Mouse (Mus musculus) forebrain, embryonic 11.5 days (tissue): ENCODE data around the gene Tiam1. TPM values are rescaled to one million over a fixed set of nuclear protein-coding genes. Genes with fewer than 3 reads are reported as not detected.

Experiments used
- ATAC-seq: fragments of 200-750 bp; cut with Nextera tagmentation; replicated peaks from 2 replicates; pipeline ENCODE4 v1.8.0; 2017; ENCODE audit warnings: moderate TSS enrichment; ENCODE audit not compliant: low FRiP score
- DNase-seq: peaks from one replicate; pipeline ENCODE4 v3.0.0-alpha.2; 2017; ENCODE audit warnings: low spot score
- H3K27ac ChIP-seq: fragments of 300-500 bp; sonication (generic); 2 replicates; pipeline ENCODE4 v1.5.1; 2014; ENCODE audit warnings: low read depth, low read length
- H3K27me3 ChIP-seq: fragments of 300-500 bp; sonication (generic); 2 replicates; pipeline ENCODE4 v1.6.1; 2014; ENCODE audit warnings: mild to moderate bottlenecking, low read length, mixed read lengths; ENCODE audit not compliant: control insufficient read depth, insufficient read depth
- H3K36me3 ChIP-seq: fragments of 300-500 bp; sonication (generic); 2 replicates; pipeline ENCODE4 v1.6.1; 2014; ENCODE audit warnings: mild to moderate bottlenecking, low read length, moderate library complexity, mixed read lengths; ENCODE audit not compliant: control insufficient read depth, insufficient read depth
- H3K4me1 ChIP-seq: fragments of 300-500 bp; sonication (generic); replicated peaks from 2 replicates; pipeline ENCODE4 v1.6.1; 2014; ENCODE audit warnings: low read length, mixed read lengths; ENCODE audit not compliant: control insufficient read depth, insufficient read depth
- H3K4me2 ChIP-seq: fragments of 300-500 bp; sonication (generic); 2 replicates; pipeline ENCODE4 v1.6.1; 2014; ENCODE audit warnings: low read depth, mild to moderate bottlenecking, low read length, moderate library complexity, mixed read lengths; ENCODE audit not compliant: severe bottlenecking
- H3K4me3 ChIP-seq: fragments of 300-500 bp; sonication (generic); 2 replicates; pipeline ENCODE4 v1.5.1; 2014; ENCODE audit warnings: low read depth, low read length
- H3K9ac ChIP-seq: fragments of 300-500 bp; sonication (generic); 2 replicates; pipeline ENCODE4 v1.6.1; 2014; ENCODE audit warnings: low read length
- H3K9me3 ChIP-seq: fragments of 300-500 bp; sonication (generic); 2 replicates; pipeline ENCODE4 v1.6.1; 2016; ENCODE audit warnings: low read length, mixed read lengths; ENCODE audit not compliant: control insufficient read depth
- WGBS: fragments of 180-500 bp; shearing (Covaris S2); extraction: QIAGEN DNeasy Blood & Tissue Kit; methylation state at CpG from one replicate; pipeline ENCODE4 v1.1.7; 2014; 5-methylcytosine and 5-hydroxymethylcytosine counted together
- polyA plus RNA-seq: library from polyadenylated mRNA; unstranded; fragments of >200 nt; fragmentation: Nextera tagmentation; extraction: Ambion mirVana; gene quantifications from 2 replicates; pipeline ENCODE4 v1.2.1, GENCODE M21; 2014

The Tiam1 gene
- polyA plus RNA-seq, 1 experiment from 2014 or later = 30.4 TPM

GRCm38 (mm10) chr16:90178404-90178803, 34.8 kb upstream of the Tiam1 start:
- DNase-seq = no peak
- Histone ChIP-seq H3K27ac (no peak overlapping the region), H3K9ac (no peak overlapping the region), H3K4me3 (no peak overlapping the region), H3K4me1 (peaks cover 6% of the 10 kb centered on the region; the same call in 1 of the 2 replicates), H3K4me2 (no peak overlapping the region), H3K27me3 (no peaks in the 10 kb centered on the region), H3K9me3 (no peaks in the 10 kb centered on the region), H3K36me3 (no peaks in the 10 kb centered on the region)
- no peak for ATAC-seq
- 92% methylated on average over 3 of the region's 3 CpGs for WGBS

DNA sequence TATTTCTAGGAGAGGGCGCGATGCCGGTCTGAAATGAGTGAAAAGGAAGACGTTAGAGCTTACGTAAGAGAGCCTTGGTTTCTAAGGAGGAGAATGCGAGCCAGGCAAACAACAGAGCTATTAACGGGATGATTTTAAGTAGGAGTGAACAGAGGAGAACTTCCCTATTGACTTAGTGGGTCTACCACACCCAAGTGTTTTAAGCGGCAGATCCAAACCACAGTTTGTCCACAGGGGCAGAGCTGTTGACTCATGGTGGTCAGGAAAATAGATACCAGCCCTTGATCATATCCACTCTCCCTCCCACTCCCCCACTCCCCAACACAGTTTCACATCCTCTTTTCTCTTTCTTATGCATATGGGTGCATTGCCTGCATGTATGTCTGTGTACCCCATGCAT, 33.9 kb upstream of the Tiam1 start:
- no peak overlapping the region for H3K4me2 ChIP-seq
- 81% methylated on average over 8 of the region's 8 CpGs for WGBS
- no peak overlapping the region for H3K9ac ChIP-seq
- no peak for DNase-seq
- ATAC-seq = no peak
- no peaks in the 10 kb centered on the region for H3K9me3 ChIP-seq
- peaks cover 6% of the 10 kb centered on the region; the same call in 1 of the 2 replicates for H3K4me1 ChIP-seq
- H3K4me3 ChIP-seq = no peak overlapping the region
- no peaks in the 10 kb centered on the region for H3K36me3 ChIP-seq
- H3K27me3 ChIP-seq = no peaks in the 10 kb centered on the region
- no peak overlapping the region for H3K27ac ChIP-seq

GRCm38 (mm10) chr16:90176472-90176871, 32.9 kb upstream of the Tiam1 start:
- H3K27me3 ChIP-seq = no peaks in the 10 kb centered on the region
- DNase-seq = no peak
- no peak overlapping the region; the same call in 1 of the 2 replicates for H3K9ac ChIP-seq
- H3K4me1 ChIP-seq = peaks cover 6% of the 10 kb centered on the region; the same call in 1 of the 2 replicates
- no peaks in the 10 kb centered on the region for H3K9me3 ChIP-seq
- no peak overlapping the region for H3K27ac ChIP-seq
- peak; percentile 54 for ATAC-seq
- peak overlapping the region; percentile 11; the same call in 1 of the 2 replicates for H3K4me2 ChIP-seq
- H3K36me3 ChIP-seq = no peaks in the 10 kb centered on the region
- no peak overlapping the region for H3K4me3 ChIP-seq
- 39% methylated on average over 10 of the region's 10 CpGs for WGBS

DNA sequence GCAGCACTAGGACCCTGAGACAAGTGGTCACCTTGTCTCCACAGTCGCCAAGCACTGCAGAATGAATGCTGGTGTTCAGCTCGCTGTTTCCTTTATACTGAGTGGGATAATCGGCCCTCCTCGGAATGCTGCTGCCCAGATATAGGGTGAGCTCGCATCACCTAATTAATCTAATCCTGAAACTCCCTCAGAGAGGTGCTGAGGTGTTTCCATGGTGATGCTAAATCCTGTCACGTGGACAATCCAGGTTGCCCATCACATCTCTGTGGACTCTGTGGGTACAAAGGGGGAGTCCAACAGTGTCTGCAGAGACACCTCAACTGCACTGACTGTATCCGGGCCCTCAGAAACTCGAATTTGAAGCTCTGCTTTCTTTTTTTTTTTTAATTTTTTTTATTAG, 27.8 kb upstream of the Tiam1 start:
- Histone ChIP-seq H3K36me3 (no peaks in the 10 kb centered on the region), H3K27me3 (no peaks in the 10 kb centered on the region), H3K27ac (no peak overlapping the region), H3K9me3 (no peaks in the 10 kb centered on the region), H3K4me3 (no peak overlapping the region), H3K4me2 (no peak overlapping the region), H3K9ac (no peak overlapping the region), H3K4me1 (peaks cover 2% of the 10 kb centered on the region; the same call in 1 of the 2 replicates)
- ATAC-seq (peak; percentile 64), DNase-seq (no peak)
- WGBS = 31% methylated on average over 8 of the region's 8 CpGs

DNA sequence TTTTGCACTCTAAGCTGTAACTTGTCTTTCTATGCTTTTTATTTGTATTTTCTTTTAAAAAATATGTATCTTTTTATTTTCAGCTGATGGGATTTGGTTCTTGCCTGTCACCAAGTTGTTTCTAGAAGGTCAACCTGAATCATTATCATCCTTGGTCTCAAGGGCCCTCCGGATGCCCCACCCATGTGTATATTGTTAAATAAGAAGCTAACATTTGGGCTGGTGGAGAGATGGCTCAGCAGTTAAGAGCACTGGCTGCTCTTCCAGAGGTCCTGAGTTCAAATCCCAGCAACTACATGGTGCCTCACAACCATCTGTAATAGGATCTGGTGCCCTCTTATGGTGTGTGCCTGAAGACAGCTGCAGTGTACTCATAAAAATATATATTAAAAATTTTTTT, 27.1 kb upstream of the Tiam1 start:
- no peak for ATAC-seq
- H3K4me3 ChIP-seq = no peak overlapping the region
- H3K9ac ChIP-seq = no peak overlapping the region
- H3K27ac ChIP-seq = no peak overlapping the region
- DNase-seq = no peak
- no peak overlapping the region for H3K4me2 ChIP-seq
- H3K9me3 ChIP-seq = no peaks in the 10 kb centered on the region
- no peaks in the 10 kb centered on the region for H3K27me3 ChIP-seq
- WGBS = 93% methylated on average over 1 of the region's 1 CpGs
- no peaks in the 10 kb centered on the region for H3K4me1 ChIP-seq
- H3K36me3 ChIP-seq = no peaks in the 10 kb centered on the region

- 78% methylated on average over 13 of the region's 13 CpGs for WGBS
- Histone ChIP-seq H3K36me3 (no peaks in the 10 kb centered on the region), H3K4me2 (no peak overlapping the region), H3K4me3 (no peak overlapping the region), H3K9me3 (no peaks in the 10 kb centered on the region), H3K27ac (no peak overlapping the region), H3K4me1 (no peaks in the 10 kb centered on the region), H3K27me3 (no peaks in the 10 kb centered on the region), H3K9ac (no peak overlapping the region)
- no peak for DNase-seq
- ATAC-seq = no peak
Observed at GRCm38 (mm10) chr16:90169863-90170630, 26.5 kb upstream of the Tiam1 start.

DNA sequence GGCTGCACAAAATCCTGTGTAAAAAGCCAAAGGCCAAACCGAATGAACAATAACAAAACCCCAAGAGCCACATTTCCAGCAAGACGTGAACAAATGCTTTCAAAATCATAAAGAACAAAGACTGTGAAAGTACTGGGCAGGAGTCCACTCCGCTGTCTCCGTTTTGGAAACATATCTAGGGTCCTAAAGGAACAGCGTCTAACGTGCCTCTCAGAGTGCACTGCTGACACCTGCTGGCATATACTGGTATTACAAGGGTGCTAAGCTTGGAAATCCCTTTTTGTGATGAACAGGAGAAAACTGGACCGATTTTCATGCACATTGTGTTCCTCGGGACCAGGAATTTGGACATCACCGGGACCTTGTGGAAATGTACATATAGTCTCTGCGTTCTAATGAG, 24.1 kb upstream of the Tiam1 start:
- Histone ChIP-seq H3K9ac (no peak overlapping the region), H3K27me3 (no peaks in the 10 kb centered on the region), H3K4me2 (no peak overlapping the region), H3K27ac (no peak overlapping the region), H3K4me1 (no peaks in the 10 kb centered on the region), H3K36me3 (no peaks in the 10 kb centered on the region), H3K9me3 (no peaks in the 10 kb centered on the region), H3K4me3 (no peak overlapping the region)
- 29% methylated on average over 10 of the region's 10 CpGs for WGBS
- peak; percentile 87 for DNase-seq
- no peak for ATAC-seq

GRCm38 (mm10) chr16:90165435-90165834, 21.9 kb upstream of the Tiam1 start:
- ATAC-seq (no peak), DNase-seq (no peak)
- 52% methylated on average over 2 of the region's 2 CpGs for WGBS
- no peaks in the 10 kb centered on the region for H3K4me1 ChIP-seq
- H3K27ac ChIP-seq = no peak overlapping the region
- no peaks in the 10 kb centered on the region for H3K9me3 ChIP-seq
- H3K36me3 ChIP-seq = no peaks in the 10 kb centered on the region
- no peak overlapping the region for H3K9ac ChIP-seq
- no peak overlapping the region for H3K4me3 ChIP-seq
- H3K4me2 ChIP-seq = no peak overlapping the region
- no peaks in the 10 kb centered on the region for H3K27me3 ChIP-seq

GRCm38 (mm10) chr16:90164942-90165341, 21.4 kb upstream of the Tiam1 start:
- Histone ChIP-seq H3K4me3 (no peak overlapping the region), H3K9ac (no peak overlapping the region), H3K4me1 (no peaks in the 10 kb centered on the region), H3K4me2 (no peak overlapping the region), H3K27me3 (no peaks in the 10 kb centered on the region), H3K9me3 (no peaks in the 10 kb centered on the region), H3K27ac (no peak overlapping the region), H3K36me3 (no peaks in the 10 kb centered on the region)
- ATAC-seq = no peak
- WGBS = 94% methylated on average over 11 of the region's 11 CpGs
- DNase-seq = no peak
